Comparison of ENCODE assay signal across 25 mouse cellular contexts in genomic region chr10:7126287-7126686, GRCm38 (mm10).
DNase-seq lines count a peak whose midpoint lies in the region; ATAC-seq lines count a peak whose summit lies in the region.
"Had no signal": no experiment of that assay in that cellular context is flagged by ENCODE, and none has a peak within 500 bp of the region (broad histone marks: within the 10 kb centered on the region; RNA-seq: fewer than 3 reads in every experiment).

No protein-coding gene starts in this region.

- peaks cover 16% of the 10 kb centered on the region; the same call in 1 of the 2 replicates for H3K36me3 ChIP-seq in lung, embryonic 16.5 days (ENCODE audit: control insufficient read depth, insufficient read depth, low read length)
- peaks cover 32% of the 10 kb centered on the region for H3K36me3 ChIP-seq in embryonic facial prominence, embryonic 15.5 days
- H3K36me3 ChIP-seq in hindbrain, embryonic 16.5 days (ENCODE audit: control insufficient read depth, insufficient read depth, low read length) = no peaks in the 10 kb centered on the region
- H3K36me3 ChIP-seq: hindbrain, embryonic 13.5 days had no signal

- H3K27ac ChIP-seq in lung, embryonic 16.5 days (ENCODE audit: low read length) = peak overlapping the region; percentile 10; the same call in 1 of the 2 replicates
- no peak overlapping the region for H3K27ac ChIP-seq in embryonic facial prominence, embryonic 15.5 days (replicated peaks)
- H3K27ac ChIP-seq in hindbrain, embryonic 16.5 days (ENCODE audit: low read depth, low read length) = no peak overlapping the region
- H3K27ac ChIP-seq: forebrain, embryonic 13.5 days; heart, embryonic 15.5 days; hindbrain, embryonic 13.5 days; liver, embryonic 14.5 days; midbrain, embryonic 12.5 days had no signal

- no peaks in the 10 kb centered on the region for H3K9me3 ChIP-seq in lung, embryonic 16.5 days (ENCODE audit: control insufficient read depth, low read length)
- no peaks in the 10 kb centered on the region for H3K9me3 ChIP-seq in embryonic facial prominence, embryonic 15.5 days (replicated peaks)
- H3K9me3 ChIP-seq in hindbrain, embryonic 16.5 days (ENCODE audit: control insufficient read depth, low read length) = no peaks in the 10 kb centered on the region
- H3K9me3 ChIP-seq: forebrain, embryonic 13.5 days; heart, embryonic 15.5 days; hindbrain, embryonic 13.5 days; limb, embryonic 15.5 days; midbrain, embryonic 12.5 days had no signal

- no peak for ATAC-seq in lung, embryonic 16.5 days (ENCODE audit: low read depth)
- peak; percentile 31; the same call in 1 of the 2 replicates for ATAC-seq in embryonic facial prominence, embryonic 15.5 days (ENCODE audit: insufficient number of reproducible peaks, low FRiP score, low TSS enrichment, low read depth)
- no peak for ATAC-seq in hindbrain, embryonic 16.5 days
- ATAC-seq: forebrain, embryonic 13.5 days; inflammation-experienced regulatory T-cells, adult 6 months had no signal

- H3K9ac ChIP-seq in lung, embryonic 16.5 days (ENCODE audit: low read length) = no peak overlapping the region
- no peak overlapping the region for H3K9ac ChIP-seq in embryonic facial prominence, embryonic 15.5 days
- H3K9ac ChIP-seq in hindbrain, embryonic 16.5 days (ENCODE audit: low read depth, low read length) = no peak overlapping the region
- H3K9ac ChIP-seq: forebrain, embryonic 13.5 days; heart, embryonic 15.5 days; hindbrain, embryonic 13.5 days; limb, embryonic 15.5 days; liver, embryonic 14.5 days; midbrain, embryonic 12.5 days had no signal

- no peak overlapping the region for H3K4me2 ChIP-seq in lung, embryonic 16.5 days (ENCODE audit: low read depth, low read length)
- no peak overlapping the region for H3K4me2 ChIP-seq in embryonic facial prominence, embryonic 15.5 days (replicated peaks)
- no peak overlapping the region for H3K4me2 ChIP-seq in hindbrain, embryonic 16.5 days (ENCODE audit: low read length)
- H3K4me2 ChIP-seq: forebrain, embryonic 13.5 days; heart, embryonic 15.5 days; hindbrain, embryonic 13.5 days; limb, embryonic 15.5 days; midbrain, embryonic 12.5 days had no signal

- H3K4me3 ChIP-seq in lung, embryonic 16.5 days (ENCODE audit: low read length) = no peak overlapping the region
- no peak overlapping the region for H3K4me3 ChIP-seq in embryonic facial prominence, embryonic 15.5 days (replicated peaks)
- H3K4me3 ChIP-seq in hindbrain, embryonic 16.5 days (ENCODE audit: low read length) = no peak overlapping the region
- H3K4me3 ChIP-seq: erythroblast, embryonic 14.5 days; forebrain, embryonic 13.5 days; heart, embryonic 15.5 days; hindbrain, embryonic 13.5 days; limb, embryonic 15.5 days; midbrain, embryonic 12.5 days had no signal

- WGBS in lung, embryonic 16.5 days = 54% methylated on average over 7 of the region's 7 CpGs
- 43% methylated on average over 7 of the region's 7 CpGs for WGBS in embryonic facial prominence, embryonic 15.5 days
- 81% methylated on average over 7 of the region's 7 CpGs for WGBS in hindbrain, embryonic 16.5 days

- H3K4me1 ChIP-seq in lung, embryonic 16.5 days (replicated peaks; ENCODE audit: control insufficient read depth, insufficient read depth, low read length) = 0 out of 2 replicates have a peak, but pooled peaks cover 6% of the 10 kb centered on the region
- H3K4me1 ChIP-seq in embryonic facial prominence, embryonic 15.5 days = 0 out of 2 replicates have a peak, but pooled peaks cover 5% of the 10 kb centered on the region
- H3K4me1 ChIP-seq in hindbrain, embryonic 16.5 days (ENCODE audit: control insufficient read depth, insufficient read depth, low read depth, low read length) = no peaks in the 10 kb centered on the region
- H3K4me1 ChIP-seq: forebrain, embryonic 13.5 days; heart, embryonic 15.5 days; hindbrain, embryonic 13.5 days; midbrain, embryonic 12.5 days had no signal

- no peaks in the 10 kb centered on the region for H3K27me3 ChIP-seq in lung, embryonic 16.5 days (ENCODE audit: control insufficient read depth, insufficient read depth, low read depth, low read length)
- H3K27me3 ChIP-seq in embryonic facial prominence, embryonic 15.5 days = no peaks in the 10 kb centered on the region
- no peaks in the 10 kb centered on the region for H3K27me3 ChIP-seq in hindbrain, embryonic 16.5 days (replicated peaks; ENCODE audit: control insufficient read depth, insufficient read depth, low read length)
- H3K27me3 ChIP-seq: forebrain, embryonic 13.5 days; heart, embryonic 15.5 days; hindbrain, embryonic 13.5 days; limb, embryonic 15.5 days; midbrain, embryonic 12.5 days had no signal

- DNase-seq in heart, adult 11 months = peak; percentile 89
- no peak for DNase-seq in heart, adult 8-10 months (ENCODE audit: low spot score)
- no peak for DNase-seq in lung, postnatal 25 days (ENCODE audit: low spot score)
- no peak for DNase-seq in right cerebral cortex, postnatal 36 days (ENCODE audit: low spot score in 2 of 2)
- DNase-seq: adrenal gland, postnatal 14 days; cerebellum, adult 2 months; cerebellum, postnatal 25 days; embryo, embryonic 11 days; gastrocnemius, postnatal 14 days; kidney, adult 8-10 months; kidney, postnatal 14 days; left cerebral cortex, postnatal 4 days; lung, postnatal 14 days; spleen, adult 18-20 months had no signal
